Mouse (Mus musculus) heart, adult 9 months (tissue): ENCODE results near the gene Pgghg.

Experiments
- DNase-seq, 2 experiments: peaks; one replicate each; pipeline ENCODE4 v3.0.0; 2022; ENCODE audit warnings: low spot score in 2 of 2

The Pgghg gene

DNA sequence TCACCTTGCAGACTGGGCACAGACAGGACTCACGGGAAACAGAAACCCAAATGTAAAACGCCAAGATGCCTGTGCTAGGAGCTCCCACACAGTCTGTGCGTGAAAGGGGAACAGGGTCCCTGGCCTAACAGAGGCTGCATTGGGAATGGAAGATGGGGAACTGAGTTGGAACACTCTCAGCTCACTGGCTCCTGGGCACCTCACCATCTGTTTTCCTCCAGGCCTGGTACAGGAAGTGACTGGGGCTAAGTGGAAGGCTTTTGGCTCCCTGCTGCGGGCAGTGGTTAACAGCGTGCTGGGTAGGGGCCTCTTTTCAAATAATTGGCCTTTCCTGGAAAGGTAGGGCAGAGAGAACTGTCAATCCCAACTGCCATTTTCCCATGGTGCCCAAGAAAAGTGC is 49.4 kb downstream of the Pgghg start:
- no peak for DNase-seq

DNA sequence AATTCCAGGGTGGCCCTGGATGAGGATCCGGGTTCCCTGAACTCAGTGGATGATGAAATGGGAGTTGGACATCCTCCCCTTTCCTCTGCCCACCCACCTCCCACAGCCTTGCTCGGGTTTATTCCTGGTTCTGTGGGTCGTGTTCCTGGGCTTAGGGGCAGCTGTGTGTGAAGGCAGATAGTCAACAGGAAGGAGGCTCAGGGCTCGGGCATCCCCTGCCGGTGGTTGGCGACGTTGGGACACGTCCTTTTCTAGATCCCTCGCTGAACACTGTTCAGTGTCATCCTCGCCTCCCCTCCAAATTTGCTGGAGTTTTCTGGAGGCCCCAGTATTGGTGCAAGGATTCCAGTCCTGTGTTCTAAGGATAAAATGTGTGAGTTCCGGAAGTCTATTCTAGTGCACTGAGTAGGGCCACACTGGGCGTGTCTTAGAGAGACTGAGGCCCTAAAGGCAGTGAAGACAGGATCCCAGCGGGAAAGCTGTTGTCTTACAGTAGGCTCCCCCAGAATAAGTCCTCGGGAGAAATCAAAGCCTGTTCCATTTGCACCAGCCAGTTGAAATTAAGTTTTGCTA is 50.0 kb downstream of the Pgghg start:
- no peak for DNase-seq
